Mouse (Mus musculus) c-Kit-negative CD71-positive TER-119-positive erythroid progenitor cells, embryonic 14.5 days (primary cell): ENCODE measurements around the gene Otud4.
"Not testable (repeated sequence)": the region's sequence is repeated elsewhere in the genome, so short reads cannot be mapped to it uniquely, and the experiment has no call there.

Source experiments
- DNase-seq: peaks from one replicate; pipeline ENCODE4 v3.0.0-alpha.2; 2013; ENCODE audit warnings: low read depth, low spot score

Otud4 gene

GRCm38 (mm10) chr8:79638707-79639549, 490 bp upstream of the Otud4 start:
- DNase-seq: peak; percentile 93

GRCm38 (mm10) chr8:79641119-79641518, 1.7 kb downstream of the Otud4 start:
- no peak for DNase-seq

- DNase-seq: no peak
Measured at GRCm38 (mm10) chr8:79649569-79649968, 10.2 kb downstream of the Otud4 start.

GRCm38 (mm10) chr8:79650158-79650814, 10.9 kb downstream of the Otud4 start:
- DNase-seq: peak; percentile 46

- no peak for DNase-seq
Measured at GRCm38 (mm10) chr8:79653736-79654135, 14.3 kb downstream of the Otud4 start.

GRCm38 (mm10) chr8:79658715-79659114, 19.3 kb downstream of the Otud4 start:
- DNase-seq: not testable (repeated sequence)

- no peak for DNase-seq
Measured at GRCm38 (mm10) chr8:79676461-79676860, 37.0 kb downstream of the Otud4 start.

GRCm38 (mm10) chr8:79679005-79679404, 39.6 kb downstream of the Otud4 start:
- DNase-seq: no peak

GRCm38 (mm10) chr8:79680083-79680482, 40.7 kb downstream of the Otud4 start:
- not testable (repeated sequence) for DNase-seq

GRCm38 (mm10) chr8:79680555-79680954, 41.1 kb downstream of the Otud4 start:
- no peak for DNase-seq

GRCm38 (mm10) chr8:79680965-79681364, 41.5 kb downstream of the Otud4 start:
- DNase-seq: no peak

GRCm38 (mm10) chr8:79685927-79686326, 46.5 kb downstream of the Otud4 start:
- not testable (repeated sequence) for DNase-seq

- no peak for DNase-seq
Measured at GRCm38 (mm10) chr8:79692531-79692930, 53.1 kb downstream of the Otud4 start.

- DNase-seq: no peak
Measured at GRCm38 (mm10) chr8:79706687-79707086, 67.3 kb downstream of the Otud4 start.

GRCm38 (mm10) chr8:79711064-79711961, 71.9 kb downstream of the Otud4 start, which contains the start of the genes Abce1 and Anapc10:
TSS of gene Abce1 (minus strand) at chr8:79711740.
TSS of gene Anapc10 (plus strand) at chr8:79711820.
- peak; percentile 100 for DNase-seq

GRCm38 (mm10) chr8:79712676-79713075, 73.3 kb downstream of the Otud4 start:
- no peak for DNase-seq

GRCm38 (mm10) chr8:79721537-79721936, 82.1 kb downstream of the Otud4 start:
- DNase-seq: no peak

- DNase-seq: no peak
Measured at GRCm38 (mm10) chr8:79723308-79723707, 83.9 kb downstream of the Otud4 start.

- DNase-seq: no peak
Measured at GRCm38 (mm10) chr8:79724589-79724988, 85.2 kb downstream of the Otud4 start.
